In genomic region chr5:52191180-52191468, GRCm38 (mm10) we compare ENCODE assay signal across 8 mouse cellular contexts. TPM values are rescaled to one million over a fixed set of nuclear protein-coding genes. Genes with fewer than 3 reads are reported as not detected.
DNase-seq lines count a peak whose midpoint lies in the region; ATAC-seq and TF ChIP-seq lines count a peak whose summit lies in the region.

No protein-coding gene starts in this region.

- peak overlapping the region; percentile 63 for H3K4me2 ChIP-seq in heart, embryonic 16.5 days (ENCODE audit: low read depth, low read length)
- H3K4me2 ChIP-seq in limb, embryonic 15.5 days = peak overlapping the region; percentile 60
- peak overlapping the region; percentile 70 for H3K4me2 ChIP-seq in stomach, postnatal 0 days (replicated peaks; ENCODE audit: low read depth)

- no peak for DNase-seq in heart, adult 18-20 months
- DNase-seq in MEL (ENCODE audit: low read depth, low spot score) = no peak
- DNase-seq in forebrain, embryonic 10.5 days (ENCODE audit: extremely low spot score, low spot score) = no peak
- no peak for DNase-seq in stomach, postnatal 0 days (ENCODE audit: low spot score)
- DNase-seq in right cerebral cortex, adult 2 months (ENCODE audit: low spot score in 2 of 2) = no peak

- ATAC-seq in heart, embryonic 16.5 days (replicated peaks; ENCODE audit: extremely low read depth, insufficient read depth, low FRiP score) = no peak
- ATAC-seq in limb, embryonic 15.5 days (ENCODE audit: insufficient number of reproducible peaks, low FRiP score, low TSS enrichment, low read depth) = no peak
- no peak for ATAC-seq in stomach, postnatal 0 days (ENCODE audit: low FRiP score, low TSS enrichment)
- no peak for ATAC-seq in monocyte, adult 5-6 weeks (replicated peaks; ENCODE audit: insufficient number of reproducible peaks, low FRiP score, low TSS enrichment, poor library complexity, severe bottlenecking)

- H3K79me2 ChIP-seq in MEL (ENCODE audit: control insufficient read depth, insufficient read depth, low read length, poor library complexity) = peaks cover 45% of the 10 kb centered on the region

- H3K4me3 ChIP-seq in heart, embryonic 16.5 days (ENCODE audit: low read length) = peak overlapping the region; percentile 99
- H3K4me3 ChIP-seq in MEL (ENCODE audit: control insufficient read depth in 1 of 2, insufficient read depth in 1 of 2, low read depth in 2 of 2, low read length in 2 of 2) = peak overlapping the region; percentile 76 to 78
- peak overlapping the region; percentile 98 for H3K4me3 ChIP-seq in forebrain, embryonic 10.5 days
- H3K4me3 ChIP-seq in limb, embryonic 15.5 days = peak overlapping the region; percentile 96
- peak overlapping the region; percentile 99 for H3K4me3 ChIP-seq in stomach, postnatal 0 days (ENCODE audit: low read depth, low read length)

- H3K9me3 ChIP-seq in heart, embryonic 16.5 days (replicated peaks; ENCODE audit: control insufficient read depth, low read length) = no peaks in the 10 kb centered on the region
- no peaks in the 10 kb centered on the region for H3K9me3 ChIP-seq in MEL (replicated peaks; ENCODE audit: insufficient read depth, low read length)
- H3K9me3 ChIP-seq in forebrain, embryonic 10.5 days = no peaks in the 10 kb centered on the region
- no peaks in the 10 kb centered on the region for H3K9me3 ChIP-seq in limb, embryonic 15.5 days
- H3K9me3 ChIP-seq in stomach, postnatal 0 days (ENCODE audit: control insufficient read depth, low read length) = no peaks in the 10 kb centered on the region

- no peak for TF ChIP-seq RAD21 in MEL (IDR thresholded peaks at IDR 0.05; ENCODE audit: low read depth, low read length)

- H3K9ac ChIP-seq in heart, embryonic 16.5 days (ENCODE audit: low read length) = peak overlapping the region; percentile 51
- H3K9ac ChIP-seq in MEL (ENCODE audit: control insufficient read depth, low read depth, low read length, poor library complexity, severe bottlenecking) = peak overlapping the region; percentile 83
- H3K9ac ChIP-seq in limb, embryonic 15.5 days = peak overlapping the region; percentile 4; the same call in 1 of the 2 replicates
- 0 out of 2 replicates have a peak overlapping the region, but pooled peaks have one; percentile 43 for H3K9ac ChIP-seq in stomach, postnatal 0 days (ENCODE audit: low read length)

- TF ChIP-seq EP300 in MEL (IDR thresholded peaks at IDR 0.05; ENCODE audit: low read depth in 1 of 2, low read length in 2 of 2) = no peak
- no peak for TF ChIP-seq EP300 in stomach, postnatal 0 days (optimal IDR thresholded peaks at IDR 0.05)

- no peak for TF ChIP-seq POLR2A in MEL (IDR thresholded peaks at IDR 0.05; ENCODE audit: control insufficient read depth in 1 of 2, insufficient read depth in 1 of 2, low read depth in 1 of 2, low read length in 2 of 2, poor library complexity in 1 of 2)

- H3K27ac ChIP-seq in heart, embryonic 16.5 days (ENCODE audit: low read length) = peak overlapping the region; percentile 58
- H3K27ac ChIP-seq in MEL (ENCODE audit: control insufficient read depth, low read depth, low read length) = peak overlapping the region; percentile 81
- H3K27ac ChIP-seq in forebrain, embryonic 10.5 days = no peak overlapping the region
- peak overlapping the region; percentile 82 for H3K27ac ChIP-seq in limb, embryonic 15.5 days
- H3K27ac ChIP-seq in stomach, postnatal 0 days (replicated peaks) = peak overlapping the region; percentile 77

- no peak for TF ChIP-seq CTCF in MEL (IDR thresholded peaks at IDR 0.05 in 2 of 3, conservative IDR thresholded peaks at IDR 0.05 in 1 of 3; ENCODE audit: control insufficient read depth in 1 of 3, insufficient read depth in 1 of 3, low read depth in 2 of 3, low read length in 3 of 3, poor library complexity in 1 of 3, severe bottlenecking in 1 of 3)
- TF ChIP-seq CTCF in stomach, postnatal 0 days (IDR thresholded peaks at IDR 0.05; ENCODE audit: low read depth) = no peak

- 44% methylated on average over 1 of the region's 1 CpGs for WGBS in heart, embryonic 16.5 days
- WGBS in forebrain, embryonic 10.5 days = 42% methylated on average over 1 of the region's 1 CpGs
- WGBS in limb, embryonic 15.5 days = 28% methylated on average over 1 of the region's 1 CpGs
- WGBS in stomach, postnatal 0 days = 31% methylated on average over 1 of the region's 1 CpGs

- H3K27me3 ChIP-seq in heart, embryonic 16.5 days (ENCODE audit: control insufficient read depth, insufficient read depth, low read length) = no peaks in the 10 kb centered on the region
- H3K27me3 ChIP-seq in MEL (ENCODE audit: control insufficient read depth in 1 of 2, insufficient read depth in 2 of 2, low read length in 2 of 2) = no peaks in the 10 kb centered on the region
- H3K27me3 ChIP-seq in forebrain, embryonic 10.5 days (ENCODE audit: poor library complexity, severe bottlenecking) = no peaks in the 10 kb centered on the region
- H3K27me3 ChIP-seq in limb, embryonic 15.5 days = no peaks in the 10 kb centered on the region
- no peaks in the 10 kb centered on the region for H3K27me3 ChIP-seq in stomach, postnatal 0 days (ENCODE audit: control insufficient read depth, insufficient read depth, low read length)

- no peaks in the 10 kb centered on the region for H3K36me3 ChIP-seq in heart, embryonic 16.5 days (ENCODE audit: control insufficient read depth, insufficient read depth)
- H3K36me3 ChIP-seq in MEL (ENCODE audit: control insufficient read depth in 1 of 2, insufficient read depth in 2 of 2, low read length in 2 of 2) = peaks cover 0 to 28% of the 10 kb centered on the region in 2 experiments; a peak in 3 of 4 replicates
- peaks cover 4% of the 10 kb centered on the region for H3K36me3 ChIP-seq in forebrain, embryonic 10.5 days (replicated peaks)
- no peaks in the 10 kb centered on the region for H3K36me3 ChIP-seq in limb, embryonic 15.5 days
- H3K36me3 ChIP-seq in stomach, postnatal 0 days (ENCODE audit: control insufficient read depth, insufficient read depth, low read length) = no peaks in the 10 kb centered on the region

- H3K4me1 ChIP-seq in heart, embryonic 16.5 days (ENCODE audit: control insufficient read depth, insufficient read depth, low read length) = peaks cover 22% of the 10 kb centered on the region
- H3K4me1 ChIP-seq in MEL (ENCODE audit: control insufficient read depth in 1 of 2, insufficient read depth in 2 of 2, low read length in 2 of 2) = peaks cover 7 to 14% of the 10 kb centered on the region in 2 experiments
- peaks cover 20% of the 10 kb centered on the region for H3K4me1 ChIP-seq in forebrain, embryonic 10.5 days
- peaks cover 16% of the 10 kb centered on the region for H3K4me1 ChIP-seq in limb, embryonic 15.5 days
- H3K4me1 ChIP-seq in stomach, postnatal 0 days (replicated peaks; ENCODE audit: control insufficient read depth, insufficient read depth) = 0 out of 2 replicates have a peak, but pooled peaks cover 4% of the 10 kb centered on the region

TF ChIP-seq in MEL, 35 proteins besides CTCF, POLR2A, EP300 and RAD21:
- no peak for TF ChIP-seq RCOR1 (IDR thresholded peaks at IDR 0.05; ENCODE audit: low read depth, low read length)
- TF ChIP-seq MYB (IDR thresholded peaks at IDR 0.05; ENCODE audit: low read depth, low read length) = no peak
- no peak for TF ChIP-seq ZNF384 (IDR thresholded peaks at IDR 0.05; ENCODE audit: low read depth, low read length)
- TF ChIP-seq HCFC1 (IDR thresholded peaks at IDR 0.05; ENCODE audit: low read depth, low read length) = no peak
- TF ChIP-seq ZC3H11A (IDR thresholded peaks at IDR 0.05; ENCODE audit: low read depth, low read length) = no peak
- TF ChIP-seq NRF1 (IDR thresholded peaks at IDR 0.05; ENCODE audit: insufficient read depth, low read depth, low read length, poor library complexity, severe bottlenecking) = no peak
- no peak for TF ChIP-seq SMC3 (IDR thresholded peaks at IDR 0.05; ENCODE audit: low read depth, low read length)
- TF ChIP-seq CHD1 (IDR thresholded peaks at IDR 0.05; ENCODE audit: low read depth, low read length) = no peak
- no peak for TF ChIP-seq ETS1 (IDR thresholded peaks at IDR 0.05; ENCODE audit: low read depth, low read length)
- no peak for TF ChIP-seq MAZ (IDR thresholded peaks at IDR 0.05; ENCODE audit: low read depth, low read length)
- no peak for TF ChIP-seq TCF12 (IDR thresholded peaks at IDR 0.05; ENCODE audit: low read depth, low read length)
- no peak for TF ChIP-seq MEF2A (IDR thresholded peaks at IDR 0.05; ENCODE audit: extremely low read depth, insufficient replicate concordance, low read depth, low read length, poor library complexity, severe bottlenecking)
- no peak for TF ChIP-seq UBTF (IDR thresholded peaks at IDR 0.05; ENCODE audit: borderline replicate concordance, insufficient read depth, low read depth, low read length)
- no peak for TF ChIP-seq MXI1 (IDR thresholded peaks at IDR 0.05; ENCODE audit: low read depth, low read length)
- no peak for TF ChIP-seq GATA1 (IDR thresholded peaks at IDR 0.05; ENCODE audit: low read depth, low read length)
TF ChIP-seq in MEL: peak in this region for 0.

RNA-seq across cellular contexts. Expression of gene Dhx15, which starts 0.8 kb away (rescaled TPM):
- polyA plus RNA-seq in heart, embryonic 16.5 days (2015; fragmentation: Nextera tagmentation; extraction: Ambion mirVana) = 91.1 and 96.7 TPM in 2 replicates
- total RNA-seq in heart, adult 18-20 months (2021) = 10 to 100 TPM; 54.9 to 57.7 TPM
- 153 and 157 TPM in 2 replicates for total RNA-seq in MEL (2012; rRNA removed)
- polyA plus RNA-seq in MEL (2012; ENCODE audit: insufficient read depth in 1 of 2, insufficient read length in 2 of 2, low read depth in 1 of 2, low replicate concordance in 2 of 2, missing spikeins in 1 of 2) = 100 to 1,000 TPM; 309 to 348 TPM
- polyA plus RNA-seq in forebrain, embryonic 10.5 days (2016; fragmentation: Nextera tagmentation; extraction: Ambion mirVana) = 225 and 226 TPM in 2 replicates
- 134 and 139 TPM in 2 replicates for polyA plus RNA-seq in limb, embryonic 15.5 days (2015; fragmentation: Nextera tagmentation; extraction: Ambion mirVana)
- polyA plus RNA-seq in stomach, postnatal 0 days (2015; fragmentation: Nextera tagmentation; extraction: Ambion mirVana) = 54.9 TPM in 2 replicates
- 357 to 407 TPM (median 362 TPM) in 3 replicates for total RNA-seq in monocyte, adult 5-6 weeks (2017)

Comparison
In these comparisons a context has a peak if more than half of its experiments do, and no peak if none do; other contexts are left out.
1. H3K9ac ChIP-seq: peak in every context shown above with its lines; median percentile 83 in MEL; 51 in heart, embryonic 16.5 days; 43 in stomach, postnatal 0 days; 4 in limb, embryonic 15.5 days.